Mouse (Mus musculus): ENCODE data around the gene Bmp8b. TPM values are rescaled to one million over a fixed set of nuclear protein-coding genes. Genes with fewer than 3 reads are reported as not detected.
A peak's percentile ranks its signal among the peaks of the same experiment; 100 is the strongest.

The Bmp8b gene
- total and polyA plus RNA-seq, 2 experiments: 0.16 TPM; not detected in 1

- TF ChIP-seq POLR2A (IDR thresholded peaks at IDR 0.05; ENCODE audit: extremely low read depth, insufficient read depth, low read length) (no peak), CTCF (IDR thresholded peaks at IDR 0.05; ENCODE audit: low read depth, low read length) (no peak)
- no peaks in the 10 kb centered on the region for H3K36me3 ChIP-seq (ENCODE audit: control insufficient read depth, insufficient read depth, low read length)
- H3K27ac ChIP-seq (replicated peaks; ENCODE audit: insufficient read depth, low read depth, low read length): no peak overlapping the region
- no peaks in the 10 kb centered on the region for H3K79me2 ChIP-seq (ENCODE audit: control insufficient read depth, insufficient read depth, low read length)
- H3K9ac ChIP-seq (ENCODE audit: low read depth, low read length): no peak overlapping the region
- H3K27me3 ChIP-seq (ENCODE audit: control insufficient read depth, insufficient read depth, low read length): no peaks in the 10 kb centered on the region
- DNase-seq (ENCODE audit: extremely low read depth, low read depth, low spot score): no peak
- 67% methylated on average over 13 of the region's 13 CpGs for WGBS
- no peaks in the 10 kb centered on the region for H3K4me1 ChIP-seq (ENCODE audit: control insufficient read depth, insufficient read depth, low read length)
- H3K4me3 ChIP-seq (ENCODE audit: insufficient read depth, low read depth, low read length): no peak overlapping the region
Observed at GRCm38 (mm10) chr4:123083323-123083902, 21.6 kb upstream of the Bmp8b start.

GRCm38 (mm10) chr4:123085290-123085689, 19.7 kb upstream of the Bmp8b start:
- H3K27me3 ChIP-seq (ENCODE audit: control insufficient read depth, insufficient read depth, low read length): no peaks in the 10 kb centered on the region
- no peaks in the 10 kb centered on the region for H3K79me2 ChIP-seq (ENCODE audit: control insufficient read depth, insufficient read depth, low read length)
- no peak for TF ChIP-seq CTCF (IDR thresholded peaks at IDR 0.05; ENCODE audit: low read depth, low read length)
- TF ChIP-seq POLR2A (IDR thresholded peaks at IDR 0.05; ENCODE audit: extremely low read depth, insufficient read depth, low read length): no peak

GRCm38 (mm10) chr4:123086381-123086780, 18.6 kb upstream of the Bmp8b start:
- Histone ChIP-seq H3K27me3 (ENCODE audit: control insufficient read depth, insufficient read depth, low read length) (no peaks in the 10 kb centered on the region), H3K4me3 (ENCODE audit: insufficient read depth, low read depth, low read length) (no peak overlapping the region), H3K4me1 (ENCODE audit: control insufficient read depth, insufficient read depth, low read length) (no peaks in the 10 kb centered on the region), H3K9ac (ENCODE audit: low read depth, low read length) (no peak overlapping the region), H3K27ac (replicated peaks; ENCODE audit: insufficient read depth, low read depth, low read length) (no peak overlapping the region), H3K79me2 (ENCODE audit: control insufficient read depth, insufficient read depth, low read length) (no peaks in the 10 kb centered on the region), H3K36me3 (ENCODE audit: control insufficient read depth, insufficient read depth, low read length) (no peaks in the 10 kb centered on the region)
- TF ChIP-seq POLR2A (IDR thresholded peaks at IDR 0.05; ENCODE audit: extremely low read depth, insufficient read depth, low read length) (no peak), CTCF (IDR thresholded peaks at IDR 0.05; ENCODE audit: low read depth, low read length) (no peak)
- DNase-seq (ENCODE audit: extremely low read depth, low read depth, low spot score): no peak
- WGBS: 95% methylated on average over 4 of the region's 4 CpGs

More at GRCm38 (mm10) chr4:123085290-123085689, 19.7 kb upstream of the Bmp8b start:
- no peaks in the 10 kb centered on the region for H3K36me3 ChIP-seq (ENCODE audit: control insufficient read depth, insufficient read depth, low read length)
- no peaks in the 10 kb centered on the region for H3K4me1 ChIP-seq (ENCODE audit: control insufficient read depth, insufficient read depth, low read length)
- H3K4me3 ChIP-seq (ENCODE audit: insufficient read depth, low read depth, low read length): no peak overlapping the region
- DNase-seq (ENCODE audit: extremely low read depth, low read depth, low spot score): no peak
- WGBS: 86% methylated on average over 2 of the region's 2 CpGs
- no peak overlapping the region for H3K27ac ChIP-seq (replicated peaks; ENCODE audit: insufficient read depth, low read depth, low read length)
- H3K9ac ChIP-seq (ENCODE audit: low read depth, low read length): no peak overlapping the region

- Histone ChIP-seq H3K36me3 (ENCODE audit: control insufficient read depth, insufficient read depth, low read length) (no peaks in the 10 kb centered on the region), H3K27me3 (ENCODE audit: control insufficient read depth, insufficient read depth, low read length) (no peaks in the 10 kb centered on the region), H3K79me2 (ENCODE audit: control insufficient read depth, insufficient read depth, low read length) (no peaks in the 10 kb centered on the region), H3K27ac (replicated peaks; ENCODE audit: insufficient read depth, low read depth, low read length) (peak overlapping the region; percentile 30; the same call in 1 of the 2 replicates), H3K4me1 (ENCODE audit: control insufficient read depth, insufficient read depth, low read length) (peaks cover 3% of the 10 kb centered on the region), H3K4me3 (ENCODE audit: insufficient read depth, low read depth, low read length) (no peak overlapping the region), H3K9ac (ENCODE audit: low read depth, low read length) (no peak overlapping the region)
- TF ChIP-seq CTCF (IDR thresholded peaks at IDR 0.05; ENCODE audit: low read depth, low read length) (no peak), POLR2A (IDR thresholded peaks at IDR 0.05; ENCODE audit: extremely low read depth, insufficient read depth, low read length) (no peak)
- peak; percentile 52 for DNase-seq (ENCODE audit: extremely low read depth, low read depth, low spot score)
- WGBS: 56% methylated on average over 5 of the region's 5 CpGs
Observed at GRCm38 (mm10) chr4:123092621-123093020, 12.3 kb upstream of the Bmp8b start.

- peak; percentile 95 for DNase-seq (ENCODE audit: extremely low read depth, low read depth, low spot score)
- Histone ChIP-seq H3K4me3 (ENCODE audit: insufficient read depth, low read depth, low read length) (peak overlapping the region; percentile 52), H3K9ac (ENCODE audit: low read depth, low read length) (peak overlapping the region; percentile 75), H3K4me1 (ENCODE audit: control insufficient read depth, insufficient read depth, low read length) (peaks cover 3% of the 10 kb centered on the region), H3K79me2 (ENCODE audit: control insufficient read depth, insufficient read depth, low read length) (no peaks in the 10 kb centered on the region), H3K27ac (replicated peaks; ENCODE audit: insufficient read depth, low read depth, low read length) (peak overlapping the region; percentile 56; the same call in 1 of the 2 replicates), H3K36me3 (ENCODE audit: control insufficient read depth, insufficient read depth, low read length) (no peaks in the 10 kb centered on the region), H3K27me3 (ENCODE audit: control insufficient read depth, insufficient read depth, low read length) (no peaks in the 10 kb centered on the region)
- TF ChIP-seq CTCF (IDR thresholded peaks at IDR 0.05; ENCODE audit: low read depth, low read length) (no peak), POLR2A (IDR thresholded peaks at IDR 0.05; ENCODE audit: extremely low read depth, insufficient read depth, low read length) (no peak)
- 18% methylated on average over 17 of the region's 17 CpGs for WGBS
Observed at GRCm38 (mm10) chr4:123093064-123093776, 11.7 kb upstream of the Bmp8b start.

GRCm38 (mm10) chr4:123093869-123094268, 11.1 kb upstream of the Bmp8b start:
- DNase-seq (ENCODE audit: extremely low read depth, low read depth, low spot score): peak; percentile 13
- Histone ChIP-seq H3K4me3 (ENCODE audit: insufficient read depth, low read depth, low read length) (no peak overlapping the region), H3K36me3 (ENCODE audit: control insufficient read depth, insufficient read depth, low read length) (no peaks in the 10 kb centered on the region), H3K27ac (replicated peaks; ENCODE audit: insufficient read depth, low read depth, low read length) (no peak overlapping the region), H3K79me2 (ENCODE audit: control insufficient read depth, insufficient read depth, low read length) (no peaks in the 10 kb centered on the region), H3K27me3 (ENCODE audit: control insufficient read depth, insufficient read depth, low read length) (no peaks in the 10 kb centered on the region), H3K9ac (ENCODE audit: low read depth, low read length) (no peak overlapping the region), H3K4me1 (ENCODE audit: control insufficient read depth, insufficient read depth, low read length) (peaks cover 3% of the 10 kb centered on the region)
- whole genome bisulfite sequencing: 15% methylated on average over 9 of the region's 9 CpGs
- TF ChIP-seq POLR2A (IDR thresholded peaks at IDR 0.05; ENCODE audit: extremely low read depth, insufficient read depth, low read length) (no peak), CTCF (IDR thresholded peaks at IDR 0.05; ENCODE audit: low read depth, low read length) (no peak)
